Mouse (Mus musculus) megakaryocyte, embryonic 14.5 days (primary cell): Measurements from ENCODE around the gene Ankrd17. TPM values are rescaled to one million over a fixed set of nuclear protein-coding genes. Genes with fewer than 3 reads are reported as not detected.
A peak's percentile ranks its signal among the peaks of the same experiment; 100 is the strongest.

Experiments used
- H3K27me3 ChIP-seq: replicated peaks from 2 replicates; pipeline ENCODE3; 2012; ENCODE audit warnings: inconsistent platforms
- H3K36me3 ChIP-seq: replicated peaks from 2 replicates; pipeline ENCODE3; 2012; ENCODE audit warnings: low read length, inconsistent platforms, mixed read lengths
- H3K4me1 ChIP-seq: 2 replicates; pipeline ENCODE4 v1.6.1; 2012; ENCODE audit warnings: inconsistent platforms
- H3K4me3 ChIP-seq: replicated peaks from 2 replicates; pipeline ENCODE3; 2012; ENCODE audit warnings: moderate library complexity, mild to moderate bottlenecking, inconsistent platforms
- H3K9me3 ChIP-seq: 2 replicates; pipeline ENCODE4 v1.6.1; 2012; ENCODE audit warnings: inconsistent platforms
- FLI1 ChIP-seq: IDR thresholded peaks from 2 replicates; pipeline ENCODE4 v1.6.1; 2012; ENCODE audit warnings: low read length, inconsistent platforms, mixed read lengths
- GATA1 ChIP-seq: IDR thresholded peaks from 3 replicates; pipeline ENCODE4 v1.6.1; 2012; ENCODE audit warnings: mixed read lengths, low read length, inconsistent platforms, borderline replicate concordance
- polyA plus RNA-seq: library from polyadenylated mRNA; stranded (reverse); fragments of >175 nt; gene quantifications from 2 replicates; pipeline ENCODE4 v1.2.3, GENCODE M21; 2012; ENCODE audit warnings: low replicate concordance; ENCODE audit not compliant: insufficient read depth

Gene Ankrd17
- polyA plus RNA-seq, 1 experiment = 5.3 TPM

DNA sequence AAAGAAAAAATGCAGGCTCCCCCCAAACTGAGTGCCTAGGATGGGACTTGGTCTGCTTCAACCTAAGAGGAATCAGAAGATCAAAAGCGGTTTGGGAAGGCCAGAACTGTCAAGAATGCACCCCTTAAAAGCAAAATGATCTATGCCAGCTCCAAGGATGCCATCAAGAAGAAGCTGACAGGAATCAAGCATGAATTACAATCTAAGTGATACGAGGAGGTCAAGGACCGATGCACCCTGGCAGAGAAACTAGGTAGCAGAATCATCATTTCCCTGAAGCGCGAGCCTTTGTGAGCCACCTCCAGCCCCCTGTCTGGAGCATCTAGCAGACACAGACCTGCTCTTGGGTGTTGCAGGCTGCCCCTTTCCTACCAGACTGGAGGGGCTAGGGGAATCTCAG lies 4.0 kb upstream of the Ankrd17 start:
- no peaks in the 10 kb centered on the region for H3K27me3 ChIP-seq
- peaks cover 10% of the 10 kb centered on the region for H3K4me1 ChIP-seq
- TF ChIP-seq FLI1 (no peak), GATA1 (no peak)
- H3K36me3 ChIP-seq = no peaks in the 10 kb centered on the region
- H3K9me3 ChIP-seq = peaks cover 14% of the 10 kb centered on the region
- no peak overlapping the region for H3K4me3 ChIP-seq

DNA sequence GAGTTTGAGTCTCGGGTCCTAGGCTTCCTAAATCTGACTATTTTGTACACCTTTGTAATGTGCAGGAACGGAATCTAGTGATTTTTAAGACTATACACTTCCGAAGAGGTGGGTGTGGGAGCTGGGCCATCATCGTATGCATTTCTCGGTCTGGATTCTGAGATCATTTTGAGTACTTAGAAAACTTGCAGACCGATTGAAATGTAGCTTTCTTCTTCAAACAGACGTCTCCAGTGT lies 608 bp upstream of the Ankrd17 start, which contains the start of gene Gm9958:
Gene Gm9958 (plus strand): TSS at position 138 of the 237 bp plus-strand sequence.
- H3K27me3 ChIP-seq = no peaks in the 10 kb centered on the region
- peaks cover 27% of the 10 kb centered on the region for H3K4me1 ChIP-seq
- no peak for TF ChIP-seq GATA1
- TF ChIP-seq FLI1 = no peak
- H3K9me3 ChIP-seq = peaks cover 5% of the 10 kb centered on the region
- peak within 1 kb of the TSS; percentile 100 for H3K4me3 ChIP-seq
- peaks cover 15% of the 10 kb centered on the region for H3K36me3 ChIP-seq

DNA sequence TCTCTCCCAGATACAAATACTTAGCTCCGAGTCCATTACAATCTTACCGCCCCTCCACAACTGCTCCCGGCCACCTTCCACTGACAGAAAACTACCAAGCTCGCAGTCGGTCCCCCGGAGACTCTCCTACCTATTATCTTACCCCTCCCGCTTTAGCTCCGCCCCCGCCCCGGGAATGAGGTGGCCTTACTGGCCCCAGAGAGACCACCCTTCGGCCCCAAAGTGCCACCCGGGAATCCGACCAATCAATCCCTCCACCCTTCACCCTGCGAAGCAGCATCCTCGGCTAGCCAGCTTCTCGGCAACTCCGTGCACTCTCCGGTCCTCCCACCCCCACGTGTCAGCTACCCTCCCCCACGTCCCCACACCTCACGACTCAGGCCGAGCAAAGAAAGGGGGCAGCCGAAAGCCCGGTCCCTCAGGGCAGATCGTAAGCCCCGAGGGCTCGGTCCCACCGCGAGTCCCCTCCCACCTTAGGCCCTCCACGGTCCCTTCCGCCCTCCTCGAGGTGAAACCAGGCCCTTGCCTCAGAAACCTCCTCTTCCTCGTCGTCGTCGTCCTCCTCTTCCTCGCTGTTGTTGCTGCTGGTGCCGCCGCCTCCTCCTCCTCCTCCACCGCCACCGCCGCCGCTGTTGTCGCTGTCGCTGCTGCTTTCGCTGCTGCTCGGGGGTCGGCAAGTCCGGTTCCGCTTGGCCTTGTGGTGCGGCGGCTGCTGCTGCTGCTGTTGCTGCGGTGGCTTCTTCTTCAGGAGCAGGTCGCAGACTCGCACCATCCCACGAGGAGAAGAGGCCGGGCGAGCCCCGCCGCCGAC lies 1.0 kb downstream of the Ankrd17 start:
- no peak for TF ChIP-seq FLI1
- no peak for TF ChIP-seq GATA1
- peaks cover 29% of the 10 kb centered on the region for H3K36me3 ChIP-seq

DNA sequence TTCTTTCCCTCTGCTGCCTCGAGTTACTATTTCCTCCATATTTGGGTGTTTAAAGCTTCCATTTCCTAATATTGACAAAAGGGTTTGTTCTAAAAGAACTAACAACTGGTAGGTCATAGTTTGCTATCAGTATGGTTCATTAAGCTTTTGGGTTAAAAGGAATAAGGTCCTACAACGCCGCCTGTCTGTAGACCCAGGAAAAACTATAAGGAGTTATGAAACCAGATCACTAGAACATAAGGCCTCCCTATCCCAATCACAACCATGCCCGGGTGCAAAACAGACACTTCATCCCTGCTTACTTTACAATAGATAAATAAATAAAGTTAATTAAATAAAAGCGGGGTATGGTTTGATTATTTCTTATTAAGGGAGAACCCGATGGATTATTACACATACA lies 1.9 kb downstream of the Ankrd17 start:
- peaks cover 36% of the 10 kb centered on the region for H3K36me3 ChIP-seq
- H3K9me3 ChIP-seq = no peaks in the 10 kb centered on the region
- H3K4me1 ChIP-seq = peaks cover 30% of the 10 kb centered on the region
- H3K27me3 ChIP-seq = no peaks in the 10 kb centered on the region
- TF ChIP-seq GATA1 (no peak), FLI1 (no peak)
- H3K4me3 ChIP-seq = peak overlapping the region; percentile 100

More for the DNA sequence above, 1.0 kb downstream of the Ankrd17 start:
- no peaks in the 10 kb centered on the region for H3K27me3 ChIP-seq
- H3K4me3 ChIP-seq = peak overlapping the region; percentile 100
- H3K9me3 ChIP-seq = no peaks in the 10 kb centered on the region
- peaks cover 30% of the 10 kb centered on the region for H3K4me1 ChIP-seq

DNA sequence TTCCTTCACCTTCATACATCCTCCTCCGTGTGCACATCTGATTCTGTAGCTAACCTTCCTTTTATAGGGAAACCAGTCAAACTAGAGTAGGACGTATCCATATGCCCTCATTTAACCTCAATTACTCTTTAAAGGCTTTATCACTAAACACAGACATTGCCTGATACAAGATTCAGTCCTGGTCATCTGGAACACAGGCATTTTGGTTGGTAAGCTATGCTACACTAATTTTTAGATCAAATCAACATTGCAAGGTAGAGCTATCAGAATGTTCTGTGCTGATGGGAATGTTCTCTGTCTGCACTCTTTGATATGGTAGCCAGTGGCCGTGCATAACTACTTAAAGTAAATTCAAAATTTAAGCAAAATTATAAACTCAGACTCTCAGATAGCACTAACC lies 10.6 kb downstream of the Ankrd17 start:
- no peak for TF ChIP-seq GATA1
- TF ChIP-seq FLI1 = no peak
- Histone ChIP-seq H3K27me3 (no peaks in the 10 kb centered on the region), H3K9me3 (no peaks in the 10 kb centered on the region), H3K36me3 (peaks cover 55% of the 10 kb centered on the region), H3K4me1 (peaks cover 55% of the 10 kb centered on the region), H3K4me3 (no peak overlapping the region)

DNA sequence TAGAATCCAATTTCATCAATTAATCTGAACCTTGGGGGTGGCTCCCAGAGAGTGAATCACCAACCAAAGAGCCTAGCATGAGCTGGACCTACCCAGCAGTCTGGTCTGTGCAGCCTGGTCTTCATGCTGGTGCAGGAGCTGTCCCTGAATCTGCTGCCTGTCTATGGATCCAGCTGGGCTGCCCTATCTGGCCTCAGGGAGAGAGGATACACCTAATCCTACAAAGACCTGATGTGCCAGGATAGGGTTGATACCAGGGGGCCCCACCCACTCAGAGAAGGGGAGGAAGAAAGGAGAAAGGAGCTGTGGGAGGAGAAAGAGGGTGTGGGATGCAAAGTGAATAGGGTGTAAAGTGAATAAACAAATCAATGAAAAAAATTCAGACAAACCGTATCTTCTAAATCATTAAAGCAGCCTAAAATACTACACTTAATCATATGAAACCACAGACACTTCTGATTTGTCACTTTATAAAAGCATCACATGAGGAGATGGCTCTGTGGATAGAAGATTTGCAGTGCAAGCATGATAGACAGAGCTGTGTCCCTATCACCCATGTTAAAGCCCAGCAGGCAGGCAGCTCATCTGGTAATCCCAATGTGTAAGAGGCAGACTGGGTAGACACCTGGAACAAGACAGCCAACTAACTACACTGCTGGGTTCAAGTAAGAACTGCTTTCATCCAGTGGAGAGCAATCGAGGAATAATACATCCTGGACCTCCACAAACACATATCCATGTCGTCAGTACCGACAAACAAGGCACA lies 12.6 kb downstream of the Ankrd17 start:
- peaks cover 61% of the 10 kb centered on the region for H3K4me1 ChIP-seq
- H3K4me3 ChIP-seq = no peak overlapping the region
- TF ChIP-seq FLI1 = no peak
- no peak for TF ChIP-seq GATA1
- H3K27me3 ChIP-seq = no peaks in the 10 kb centered on the region
- H3K36me3 ChIP-seq = peaks cover 40% of the 10 kb centered on the region
- no peaks in the 10 kb centered on the region for H3K9me3 ChIP-seq

DNA sequence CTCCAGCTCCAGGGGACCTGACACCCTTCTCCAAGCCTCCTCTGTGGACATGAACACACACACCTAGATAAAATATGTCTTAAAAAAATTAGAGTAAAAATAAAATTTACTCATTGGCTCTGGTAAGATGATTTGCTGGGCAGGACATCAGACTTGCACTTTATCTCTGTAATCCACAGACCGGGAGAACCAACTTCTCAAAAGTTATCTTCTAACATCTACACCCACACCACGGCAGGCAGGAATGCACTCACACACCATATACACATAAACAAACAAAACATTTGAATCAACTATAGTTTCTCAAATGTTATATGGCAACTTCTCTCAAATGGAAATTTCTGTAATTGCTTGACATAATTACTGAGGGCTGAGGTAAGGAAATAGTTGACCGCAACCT lies 19.5 kb downstream of the Ankrd17 start:
- no peaks in the 10 kb centered on the region for H3K9me3 ChIP-seq
- peaks cover 33% of the 10 kb centered on the region; the same call in 1 of the 2 replicates for H3K4me1 ChIP-seq
- H3K36me3 ChIP-seq = peaks cover 32% of the 10 kb centered on the region
- TF ChIP-seq FLI1 (no peak), GATA1 (no peak)
- no peak overlapping the region for H3K4me3 ChIP-seq
- H3K27me3 ChIP-seq = no peaks in the 10 kb centered on the region

DNA sequence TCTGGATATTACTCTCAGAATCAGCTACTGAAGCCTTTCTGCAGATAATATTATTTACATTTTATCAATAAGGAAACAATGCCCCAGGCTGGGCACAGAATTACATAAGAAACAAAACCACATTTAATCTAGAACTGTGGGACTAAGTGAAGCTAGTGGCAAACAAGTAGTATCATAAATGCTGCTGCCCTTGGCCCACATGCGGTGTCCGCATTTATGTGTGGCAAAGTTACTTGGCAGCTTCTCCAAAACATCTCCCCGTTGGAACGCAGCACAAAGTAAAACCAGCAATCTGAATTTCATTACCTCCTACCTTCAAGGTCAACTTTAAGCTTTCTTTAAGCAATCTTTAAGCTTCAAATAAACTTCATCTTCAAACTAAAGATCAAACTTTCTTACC lies 25.5 kb downstream of the Ankrd17 start:
- no peak for TF ChIP-seq GATA1
- Histone ChIP-seq H3K4me1 (peaks cover 42% of the 10 kb centered on the region), H3K27me3 (no peaks in the 10 kb centered on the region), H3K4me3 (peak overlapping the region; percentile 75), H3K9me3 (no peaks in the 10 kb centered on the region), H3K36me3 (peaks cover 10% of the 10 kb centered on the region)

DNA sequence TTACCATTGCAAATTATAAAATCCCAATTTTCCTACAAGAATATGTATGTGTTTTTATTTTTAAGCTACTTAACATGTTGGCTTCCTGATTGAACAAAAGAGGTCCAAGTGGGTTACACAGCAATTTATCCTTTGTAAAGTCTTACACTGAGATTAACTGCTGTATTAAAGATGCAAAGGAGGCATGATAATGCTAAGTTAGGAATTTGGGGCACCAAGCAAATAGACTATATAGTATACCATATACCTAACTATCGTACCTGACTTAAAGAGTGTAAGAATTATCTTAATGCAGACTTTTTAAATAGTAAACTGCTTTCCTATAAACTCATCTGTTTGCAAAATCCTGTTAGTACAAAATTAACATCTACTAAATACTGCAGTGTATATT lies 26.4 kb downstream of the Ankrd17 start:
- H3K9me3 ChIP-seq = no peaks in the 10 kb centered on the region
- TF ChIP-seq FLI1 = no peak
- TF ChIP-seq GATA1 = no peak
- H3K4me3 ChIP-seq = peak overlapping the region; percentile 90
- H3K4me1 ChIP-seq = peaks cover 46% of the 10 kb centered on the region
- peaks cover 5% of the 10 kb centered on the region for H3K36me3 ChIP-seq
- H3K27me3 ChIP-seq = no peaks in the 10 kb centered on the region
